Mouse (Mus musculus) common myeloid progenitor, adult 5-6 weeks (primary cell): ENCODE measurements around the gene Psme2. TPM values are rescaled to one million over a fixed set of nuclear protein-coding genes. Genes with fewer than 3 reads are reported as not detected.

Experiments used
- ATAC-seq: replicated peaks from 2 replicates; pipeline ENCODE4 v1.8.0; 2016; ENCODE audit warnings: low read depth, mild to moderate bottlenecking, moderate TSS enrichment, inconsistent platforms; ENCODE audit not compliant: poor library complexity, severe bottlenecking
- total RNA-seq: library from RNA; stranded (forward); fragments of 200-1000, 187-1606 nt; gene quantifications from 2 replicates; pipeline ENCODE4 v1.2.3, GENCODE M21; 2017

Psme2 gene
- total RNA-seq, 1 experiment from 2014 or later: 241 TPM

DNA sequence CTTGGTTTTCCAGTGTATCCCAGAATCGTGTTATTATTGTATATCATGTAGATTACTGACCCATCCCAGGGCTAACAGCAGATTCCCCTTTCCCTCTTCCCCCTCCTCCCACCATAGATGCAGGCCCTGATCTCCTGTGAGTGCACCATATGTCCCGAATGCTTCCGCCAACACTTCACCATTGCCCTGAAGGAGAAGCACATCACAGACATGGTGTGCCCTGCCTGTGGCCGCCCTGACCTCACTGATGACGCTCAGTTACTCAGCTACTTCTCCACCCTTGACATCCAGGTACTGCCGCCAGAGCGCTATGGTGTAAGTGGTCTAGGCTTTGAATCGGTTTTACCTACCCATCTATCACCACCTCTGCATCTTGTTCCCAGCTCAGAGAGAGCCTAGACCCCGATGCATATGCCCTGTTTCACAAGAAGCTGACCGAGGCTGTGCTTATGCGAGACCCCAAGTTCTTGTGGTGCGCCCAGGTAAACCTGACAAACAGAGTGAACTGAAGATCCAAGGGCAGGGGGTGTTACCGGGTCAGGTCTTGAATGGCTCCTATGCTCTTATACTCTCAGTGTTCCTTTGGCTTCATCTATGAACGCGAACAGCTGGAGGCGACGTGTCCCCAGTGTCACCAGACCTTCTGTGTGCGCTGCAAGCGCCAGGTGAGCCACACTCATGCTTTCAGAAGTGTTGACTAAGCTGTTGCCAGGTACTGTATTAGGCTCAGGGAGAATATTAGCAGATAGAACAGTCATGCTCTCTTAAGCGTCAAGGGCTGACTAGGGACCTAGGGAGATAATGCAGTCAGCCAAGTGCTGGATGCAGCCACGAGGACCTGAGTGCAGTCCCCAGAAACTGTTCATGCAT lies 7.8 kb upstream of the Psme2 start:
- no peak for ATAC-seq

- no peak for ATAC-seq
Measured at GRCm38 (mm10) chr14:55596036-55596690, 5.2 kb upstream of the Psme2 start.

GRCm38 (mm10) chr14:55592226-55592625 lies 1.3 kb upstream of the Psme2 start:
- no peak for ATAC-seq

- ATAC-seq: peak; percentile 85
Measured at GRCm38 (mm10) chr14:55591331-55591891, 498 bp upstream of the Psme2 start, which contains the start of gene Rnf31. Gene Rnf31, plus strand, starts transcription at chr14:55591708.

GRCm38 (mm10) chr14:55589771-55590448 lies 1.0 kb downstream of the Psme2 start:
- no peak for ATAC-seq

DNA sequence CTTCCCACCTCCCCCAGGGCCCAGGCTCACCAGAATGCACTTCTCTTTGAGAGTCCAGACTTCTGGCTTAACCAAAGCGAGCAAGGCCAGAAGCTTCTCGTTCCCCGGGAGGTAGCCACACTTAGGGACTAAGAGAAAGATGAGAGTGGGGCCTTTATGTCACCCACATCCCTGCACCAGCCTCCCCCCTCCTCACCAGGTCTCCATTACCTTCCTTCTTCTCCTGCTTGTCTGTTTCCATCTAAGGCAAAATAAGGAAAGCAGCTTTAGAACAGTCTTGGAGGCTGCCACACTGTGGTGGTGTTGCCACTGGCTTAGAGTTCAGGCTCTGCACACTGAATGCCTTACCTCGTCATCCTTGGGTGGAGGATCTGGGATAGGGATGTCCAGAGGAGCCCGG lies 1.6 kb downstream of the Psme2 start:
- no peak for ATAC-seq

- peak; percentile 6; the same call in 1 of the 2 replicates for ATAC-seq
Measured at GRCm38 (mm10) chr14:55586149-55586548, 4.8 kb downstream of the Psme2 start.

DNA sequence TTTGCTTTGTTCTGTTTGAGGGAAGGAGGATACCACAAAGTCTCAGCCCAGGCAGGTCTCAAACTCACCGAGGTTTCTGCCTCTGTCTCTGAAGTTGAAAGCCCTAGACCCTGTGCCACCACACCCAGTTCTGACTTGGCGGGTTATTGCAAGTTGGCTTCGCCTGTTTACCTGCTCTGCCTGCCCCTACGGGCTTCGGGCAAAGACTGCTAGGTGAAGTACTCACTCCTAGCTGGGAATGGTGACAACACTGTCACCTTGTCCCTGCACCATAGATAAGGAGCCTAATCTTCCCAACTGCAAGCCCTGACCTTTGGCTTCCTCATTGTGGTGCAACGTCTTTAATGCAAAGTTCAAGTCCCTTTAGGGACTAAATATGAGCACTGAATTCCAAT lies 5.3 kb downstream of the Psme2 start:
- peak; percentile 13; the same call in 1 of the 2 replicates for ATAC-seq

DNA sequence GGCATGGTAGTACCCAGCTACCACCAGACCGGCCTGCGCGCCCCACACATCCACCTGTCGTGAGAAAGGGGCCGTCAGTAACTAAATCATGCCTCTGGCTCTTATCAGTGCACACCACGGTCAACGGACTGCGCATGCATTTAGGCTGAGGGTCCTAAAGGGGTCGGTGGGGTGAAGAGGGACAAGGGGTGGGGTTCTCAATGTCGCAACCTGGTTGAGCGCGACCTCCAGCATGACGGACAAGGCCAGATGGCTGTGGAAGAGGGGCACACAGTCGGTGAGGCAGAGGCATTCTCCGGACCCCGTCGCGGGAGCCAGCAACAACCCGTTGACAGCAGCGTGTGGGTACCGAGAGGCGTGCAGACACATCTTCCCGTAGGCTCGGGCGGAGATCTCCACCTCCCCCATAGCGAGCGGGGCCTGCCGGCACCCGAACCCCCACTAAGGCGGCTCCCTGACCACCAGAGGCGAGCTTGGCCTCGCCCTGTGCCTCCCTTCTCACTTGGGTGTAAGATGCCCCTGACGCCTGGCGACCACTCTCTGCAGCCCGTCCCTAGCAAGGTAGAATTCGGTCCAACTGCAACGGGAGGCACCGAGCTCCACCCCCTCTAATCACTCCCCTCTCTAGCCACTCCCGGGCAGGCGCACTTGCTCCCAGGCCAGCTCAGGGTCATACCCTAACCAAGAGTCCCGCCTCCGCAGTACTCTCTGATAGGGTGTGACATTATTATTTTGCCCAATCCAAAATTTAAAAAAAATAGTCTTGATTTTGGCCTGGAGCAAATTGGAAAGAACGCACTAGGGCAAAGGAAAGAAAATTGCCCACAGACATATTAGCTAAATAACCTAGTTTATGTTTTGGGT lies 6.0 kb downstream of the Psme2 start, which contains the start of gene Emc9:
Emc9 (minus strand) TSS at position 601 of the 864 bp plus-strand sequence.
- ATAC-seq: peak; percentile 86

DNA sequence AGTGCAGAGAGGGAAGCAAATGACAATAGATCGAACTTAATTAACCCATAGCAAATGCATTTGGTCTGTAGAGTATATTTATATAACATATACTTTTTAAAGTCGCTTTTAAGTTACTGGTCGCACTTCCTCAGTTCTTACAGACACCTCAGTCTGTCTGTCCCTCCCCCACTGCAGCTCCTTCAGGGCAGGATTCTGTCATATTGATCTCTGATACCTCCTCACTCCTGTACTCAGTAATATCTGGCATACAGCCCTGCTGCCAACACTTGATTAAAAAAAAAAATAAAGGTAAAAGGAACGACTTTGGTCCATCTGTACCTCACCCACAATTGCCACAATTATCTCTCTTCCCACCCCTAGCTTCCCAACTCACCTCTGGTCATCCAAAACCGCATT lies 6.6 kb downstream of the Psme2 start:
- ATAC-seq: no peak

DNA sequence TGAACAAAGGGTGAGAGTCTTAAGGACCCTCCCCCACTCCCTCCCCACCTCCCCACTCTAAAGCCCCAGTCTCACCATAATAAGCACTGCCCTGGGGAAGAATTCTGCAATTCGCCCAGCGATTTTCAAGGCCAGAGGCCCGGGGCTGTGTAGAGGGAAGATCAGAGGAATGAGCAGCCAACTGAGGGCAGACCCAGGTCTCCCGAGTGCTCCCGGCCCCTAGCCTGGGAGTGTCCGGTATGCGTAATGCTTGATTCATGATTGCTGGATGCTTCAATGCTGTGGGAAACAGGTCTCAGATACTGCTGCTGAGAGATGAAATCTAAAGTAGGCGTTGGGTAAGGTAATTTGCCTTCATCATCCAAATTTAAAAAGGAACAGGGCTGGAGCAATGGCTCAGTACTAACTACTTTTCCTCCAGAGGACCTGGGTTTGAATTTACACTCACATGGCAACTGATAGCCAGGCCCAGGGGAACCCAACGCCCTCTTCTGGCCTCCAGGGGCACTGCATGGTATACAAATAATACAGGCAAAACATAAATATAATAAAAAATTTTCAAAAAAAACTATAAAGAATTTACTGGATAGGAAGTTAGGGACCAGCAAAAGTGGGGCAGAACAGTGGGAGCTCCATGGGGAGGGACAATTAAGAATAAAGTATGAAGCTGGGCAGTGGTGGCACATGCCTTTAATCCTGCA lies 8.8 kb downstream of the Psme2 start:
- ATAC-seq: no peak

DNA sequence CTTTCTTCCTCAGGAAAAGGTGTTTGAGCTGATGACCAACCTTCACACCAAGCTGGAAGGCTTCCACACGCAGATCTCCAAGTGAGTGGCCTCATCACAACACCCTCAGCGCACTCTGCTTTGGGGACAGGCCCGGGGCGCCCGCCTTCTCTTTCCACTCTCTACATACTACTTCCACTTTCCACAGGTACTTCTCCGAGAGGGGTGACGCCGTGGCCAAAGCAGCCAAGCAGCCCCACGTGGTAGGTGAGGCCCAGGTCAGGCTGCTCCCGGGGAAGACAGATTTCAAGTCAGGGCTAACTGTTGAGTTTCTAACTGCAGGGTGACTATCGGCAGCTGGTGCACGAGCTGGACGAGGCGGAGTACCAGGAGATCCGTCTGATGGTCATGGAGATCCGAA lies 10.2 kb downstream of the Psme2 start:
- ATAC-seq: no peak

DNA sequence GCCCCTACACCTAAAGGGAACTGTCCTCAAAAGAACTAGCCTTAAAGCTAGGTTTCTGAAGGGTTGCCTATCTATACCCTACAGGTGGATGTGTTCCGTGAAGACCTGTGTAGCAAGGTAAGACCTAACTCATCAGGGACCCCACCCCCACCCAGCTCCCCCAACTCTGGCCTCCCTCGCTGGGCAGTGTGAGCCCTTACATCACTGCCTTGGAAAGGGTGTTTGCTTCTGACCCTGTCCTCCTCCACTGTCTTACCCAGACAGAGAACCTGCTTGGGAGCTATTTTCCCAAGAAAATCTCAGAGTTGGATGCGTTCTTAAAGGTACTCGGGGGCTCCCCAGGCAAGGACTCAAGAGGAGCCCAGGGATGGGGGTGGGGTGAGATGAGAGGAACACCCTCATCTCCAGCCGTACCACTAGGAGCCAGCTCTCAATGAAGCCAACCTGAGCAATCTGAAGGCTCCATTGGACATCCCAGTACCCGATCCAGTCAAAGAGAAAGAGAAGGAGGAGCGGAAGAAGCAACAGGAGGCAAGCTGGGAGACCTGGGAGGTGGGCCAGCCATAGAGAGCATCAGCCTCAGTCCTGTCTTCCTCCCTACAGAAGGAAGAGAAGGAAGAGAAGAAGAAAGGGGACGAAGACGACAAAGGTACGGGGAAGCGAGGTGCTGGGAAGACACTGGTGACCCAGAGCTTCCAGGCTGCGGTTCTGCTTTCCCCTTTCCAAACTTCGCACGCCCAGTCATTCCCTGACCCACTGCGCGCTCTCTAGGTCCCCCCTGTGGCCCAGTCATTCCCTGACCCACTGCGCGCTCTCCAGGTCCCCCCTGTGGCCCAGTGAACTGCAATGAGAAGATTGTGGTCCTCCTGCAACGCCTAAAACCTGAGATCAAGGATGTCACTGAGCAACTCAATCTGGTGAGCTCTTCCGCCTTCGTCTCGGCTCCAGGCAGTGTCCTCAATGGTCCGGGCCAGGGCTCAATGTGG lies 11.1 kb downstream of the Psme2 start:
- ATAC-seq: no peak

DNA sequence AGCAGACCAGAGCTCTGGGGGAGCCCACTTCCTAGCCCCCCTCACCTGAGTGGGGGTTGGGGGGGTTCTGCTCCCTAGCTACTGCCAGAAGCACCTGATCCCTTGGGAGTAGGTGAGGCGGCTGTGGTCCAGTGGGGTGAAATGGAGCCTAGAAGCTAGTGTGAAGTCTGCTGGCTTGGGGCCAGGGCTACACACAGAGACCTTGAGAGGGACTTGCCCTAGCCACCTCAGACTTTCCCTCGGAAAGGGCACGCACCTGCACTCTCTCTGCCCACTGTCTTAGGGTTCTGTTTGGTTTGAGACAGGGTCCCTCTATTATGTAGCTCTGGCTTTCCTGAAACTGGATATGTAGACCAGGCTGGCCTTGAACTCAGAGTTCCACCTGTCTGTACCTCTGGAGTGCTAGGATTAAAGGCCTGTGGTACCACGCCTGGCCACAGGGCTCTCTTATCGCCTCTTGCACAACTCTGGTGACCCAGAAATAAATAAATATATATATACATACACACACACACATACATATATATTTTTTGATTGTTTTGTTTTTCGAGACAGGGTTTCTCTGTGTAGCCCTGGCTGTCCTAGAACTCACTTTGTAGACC lies 12.1 kb downstream of the Psme2 start:
- ATAC-seq: peak; percentile 18

- peak; percentile 91 for ATAC-seq
Measured at GRCm38 (mm10) chr14:55577871-55578667, 12.8 kb downstream of the Psme2 start, which contains the start of gene Psme1. Gene Psme1, plus strand, starts transcription at chr14:55578123.

GRCm38 (mm10) chr14:55576376-55576775 lies 14.5 kb downstream of the Psme2 start:
- ATAC-seq: peak; percentile 31
